Mouse (Mus musculus) hindbrain, embryonic 10.5 days (tissue): ENCODE data around the gene Arhgap22. TPM values are rescaled to one million over a fixed set of nuclear protein-coding genes. Genes with fewer than 3 reads are reported as not detected.

Experiments
- DNase-seq: peaks from one replicate; pipeline ENCODE4 v3.0.0-alpha.2; 2017; ENCODE audit warnings: low spot score
- H3K27ac ChIP-seq: fragments of 300-500 bp; sonication (generic); 2 replicates; pipeline ENCODE4 v1.5.1; 2016; ENCODE audit warnings: mild to moderate bottlenecking, moderate library complexity
- H3K27me3 ChIP-seq: fragments of 300-500 bp; sonication (generic); 2 replicates; pipeline ENCODE4 v1.6.1; 2016; ENCODE audit warnings: mild to moderate bottlenecking; ENCODE audit not compliant: poor library complexity, insufficient read depth, severe bottlenecking
- H3K36me3 ChIP-seq: fragments of 300-500 bp; sonication (generic); 2 replicates; pipeline ENCODE4 v1.6.1; 2016; ENCODE audit warnings: mild to moderate bottlenecking, moderate library complexity
- H3K4me1 ChIP-seq: fragments of 300-500 bp; sonication (generic); replicated peaks from 2 replicates; pipeline ENCODE4 v1.6.1; 2016; ENCODE audit warnings: mild to moderate bottlenecking
- H3K4me3 ChIP-seq: fragments of 300-500 bp; sonication (generic); 2 replicates; pipeline ENCODE4 v1.5.1; 2016; ENCODE audit warnings: mild to moderate bottlenecking, moderate library complexity
- H3K9me3 ChIP-seq: fragments of 300-500 bp; sonication (generic); 2 replicates; pipeline ENCODE4 v1.6.1; 2016; ENCODE audit warnings: mild to moderate bottlenecking, moderate library complexity
- WGBS: fragments of 180-500 bp; shearing (Covaris S2); methylation state at CpG from one replicate; pipeline ENCODE4 v1.1.7; 2016; 5-methylcytosine and 5-hydroxymethylcytosine counted together
- polyA plus RNA-seq: library from polyadenylated mRNA; unstranded; fragments of >200 nt; fragmentation: Nextera tagmentation; extraction: Ambion mirVana; gene quantifications from 2 replicates; pipeline ENCODE4 v1.2.1, GENCODE M21; 2016

Arhgap22 gene
- polyA plus RNA-seq, 1 experiment from 2014 or later = 4.2 TPM

- no peaks in the 10 kb centered on the region for H3K9me3 ChIP-seq
- H3K27ac ChIP-seq = no peak overlapping the region
- WGBS = 87% methylated on average over 4 of the region's 4 CpGs
- H3K4me3 ChIP-seq = no peak overlapping the region
- no peak for DNase-seq
- no peaks in the 10 kb centered on the region for H3K27me3 ChIP-seq
- H3K36me3 ChIP-seq = no peaks in the 10 kb centered on the region
- H3K4me1 ChIP-seq = no peaks in the 10 kb centered on the region
Measured at GRCm38 (mm10) chr14:33225235-33225634, 11.4 kb downstream of the Arhgap22 start.

GRCm38 (mm10) chr14:33230672-33231071 lies 16.8 kb downstream of the Arhgap22 start:
- Histone ChIP-seq H3K27ac (no peak overlapping the region), H3K9me3 (no peaks in the 10 kb centered on the region)
- 88% methylated on average over 4 of the region's 4 CpGs for WGBS

GRCm38 (mm10) chr14:33231311-33231710 lies 17.5 kb downstream of the Arhgap22 start:
- no peak overlapping the region for H3K4me3 ChIP-seq
- WGBS = 87% methylated on average over 3 of the region's 3 CpGs
- DNase-seq = no peak
- no peaks in the 10 kb centered on the region for H3K27me3 ChIP-seq
- H3K27ac ChIP-seq = no peak overlapping the region
- 0 out of 2 replicates have a peak, but pooled peaks cover 4% of the 10 kb centered on the region for H3K4me1 ChIP-seq
- no peaks in the 10 kb centered on the region for H3K36me3 ChIP-seq
- no peaks in the 10 kb centered on the region for H3K9me3 ChIP-seq

More at GRCm38 (mm10) chr14:33230672-33231071, 16.8 kb downstream of the Arhgap22 start:
- Histone ChIP-seq H3K4me3 (no peak overlapping the region), H3K36me3 (no peaks in the 10 kb centered on the region), H3K27me3 (no peaks in the 10 kb centered on the region), H3K4me1 (no peaks in the 10 kb centered on the region)
- DNase-seq = no peak

GRCm38 (mm10) chr14:33232048-33232447 lies 18.2 kb downstream of the Arhgap22 start:
- H3K4me3 ChIP-seq = no peak overlapping the region
- no peaks in the 10 kb centered on the region for H3K36me3 ChIP-seq
- WGBS = 80% methylated on average over 5 of the region's 5 CpGs
- H3K27ac ChIP-seq = no peak overlapping the region
- no peaks in the 10 kb centered on the region for H3K27me3 ChIP-seq
- 0 out of 2 replicates have a peak, but pooled peaks cover 4% of the 10 kb centered on the region for H3K4me1 ChIP-seq
- H3K9me3 ChIP-seq = no peaks in the 10 kb centered on the region
- DNase-seq = no peak

DNA sequence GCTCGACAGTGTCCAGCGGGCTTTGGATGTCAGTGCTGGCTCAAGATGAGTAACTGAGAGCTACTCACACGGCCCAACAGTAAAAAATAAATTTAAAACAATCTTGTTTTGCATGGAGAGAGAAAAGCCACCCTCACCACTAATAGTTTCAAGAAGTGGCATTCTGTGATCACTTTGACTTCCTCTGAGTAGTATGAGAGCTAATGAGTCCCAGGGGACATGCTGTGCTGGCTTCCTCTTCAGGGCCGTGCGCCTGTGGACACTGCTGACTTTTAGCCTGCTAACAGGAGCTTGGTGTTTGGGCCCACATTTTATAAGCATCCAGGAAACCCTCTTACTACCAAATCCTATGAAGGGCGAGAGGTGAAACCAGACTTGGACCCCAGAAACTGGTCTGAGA lies 21.8 kb downstream of the Arhgap22 start:
- H3K4me3 ChIP-seq = no peak overlapping the region
- H3K36me3 ChIP-seq = no peaks in the 10 kb centered on the region
- 80% methylated on average over 6 of the region's 6 CpGs for WGBS
- H3K9me3 ChIP-seq = no peaks in the 10 kb centered on the region
- no peak overlapping the region for H3K27ac ChIP-seq
- no peak for DNase-seq
- H3K27me3 ChIP-seq = no peaks in the 10 kb centered on the region
- peaks cover 4% of the 10 kb centered on the region; the same call in 1 of the 2 replicates for H3K4me1 ChIP-seq

DNA sequence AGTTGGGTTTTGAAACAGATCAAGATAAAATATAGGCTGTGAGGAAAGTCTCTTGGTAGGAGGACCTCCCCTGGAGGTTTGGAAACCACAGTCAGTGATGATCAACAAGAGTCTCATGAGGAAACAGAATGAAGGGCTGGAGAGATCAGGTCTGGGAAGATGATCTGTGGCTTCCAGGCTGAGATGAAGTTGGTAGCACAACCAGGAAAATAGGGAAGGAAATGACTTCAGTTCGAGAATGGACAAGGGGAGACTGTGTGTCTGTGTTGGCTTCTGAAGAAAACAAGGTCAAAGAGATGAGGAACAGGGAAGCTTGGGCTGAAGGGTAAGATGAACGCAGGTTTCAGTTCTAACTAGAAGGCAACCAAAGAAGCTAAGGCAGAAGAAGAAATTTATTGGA lies 26.6 kb downstream of the Arhgap22 start:
- no peak overlapping the region for H3K4me3 ChIP-seq
- H3K27me3 ChIP-seq = no peaks in the 10 kb centered on the region
- no peaks in the 10 kb centered on the region for H3K9me3 ChIP-seq
- no peak overlapping the region for H3K27ac ChIP-seq
- H3K4me1 ChIP-seq = peaks cover 4% of the 10 kb centered on the region; the same call in 1 of the 2 replicates
- H3K36me3 ChIP-seq = no peaks in the 10 kb centered on the region
- 81% methylated on average over 2 of the region's 2 CpGs for WGBS
- no peak for DNase-seq

- H3K4me3 ChIP-seq = no peak overlapping the region
- H3K9me3 ChIP-seq = no peaks in the 10 kb centered on the region
- no peaks in the 10 kb centered on the region for H3K36me3 ChIP-seq
- H3K4me1 ChIP-seq = peaks cover 19% of the 10 kb centered on the region
- no peak for DNase-seq
- no peak overlapping the region for H3K27ac ChIP-seq
- 66% methylated on average over 2 of the region's 2 CpGs for whole genome bisulfite sequencing
- H3K27me3 ChIP-seq = 0 out of 2 replicates have a peak, but pooled peaks cover under 1% of the 10 kb centered on the region
Measured at GRCm38 (mm10) chr14:33243261-33243660, 29.4 kb downstream of the Arhgap22 start.

DNA sequence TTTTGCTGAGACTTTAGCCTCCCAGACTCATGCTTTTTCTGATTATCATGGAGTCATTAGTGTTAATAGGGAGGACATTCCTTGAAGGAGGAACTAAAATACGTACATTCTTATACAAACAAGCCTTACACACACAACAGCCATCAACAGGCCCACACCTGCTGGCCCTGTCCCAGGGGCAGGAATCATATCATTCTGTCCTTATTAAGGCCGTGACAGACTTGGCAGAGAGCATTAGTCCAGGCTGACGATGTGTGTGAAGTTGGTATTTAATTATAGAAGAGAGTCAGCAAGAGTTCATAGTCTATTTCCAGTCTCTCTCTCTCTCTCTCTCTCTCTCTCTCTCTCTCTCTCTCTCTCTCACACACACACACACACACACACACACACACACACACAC lies 30.7 kb downstream of the Arhgap22 start:
- DNase-seq = no peak
- 84% methylated on average over 3 of the region's 3 CpGs for WGBS
- peaks cover 19% of the 10 kb centered on the region for H3K4me1 ChIP-seq
- no peak overlapping the region for H3K4me3 ChIP-seq
- H3K27me3 ChIP-seq = peaks cover 10% of the 10 kb centered on the region
- no peak overlapping the region for H3K27ac ChIP-seq
- H3K36me3 ChIP-seq = no peaks in the 10 kb centered on the region
- no peaks in the 10 kb centered on the region for H3K9me3 ChIP-seq

DNA sequence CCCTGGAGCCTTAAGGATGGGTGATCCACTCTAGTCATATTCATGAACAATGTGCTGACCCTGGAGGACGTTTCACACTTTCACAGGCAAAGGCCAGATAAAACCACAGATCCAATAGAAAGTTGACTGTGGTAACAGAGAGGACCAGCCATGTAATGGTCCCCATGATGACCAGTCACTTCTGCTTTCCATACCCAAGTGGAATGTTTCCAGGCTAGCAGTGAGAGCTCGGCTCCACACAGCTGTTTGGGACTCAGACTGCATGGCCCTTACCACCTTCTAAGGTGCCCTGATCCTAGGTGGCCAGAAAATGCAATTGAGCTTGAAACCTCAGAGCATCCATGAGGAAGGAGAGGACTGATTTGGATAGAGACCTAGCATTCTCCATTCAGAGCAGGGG lies 31.1 kb downstream of the Arhgap22 start:
- peaks cover 19% of the 10 kb centered on the region for H3K4me1 ChIP-seq
- no peak for DNase-seq
- H3K27ac ChIP-seq = no peak overlapping the region
- WGBS = 71% methylated on average over 2 of the region's 2 CpGs
- no peaks in the 10 kb centered on the region for H3K36me3 ChIP-seq
- H3K4me3 ChIP-seq = no peak overlapping the region
- H3K27me3 ChIP-seq = peaks cover 15% of the 10 kb centered on the region
- H3K9me3 ChIP-seq = no peaks in the 10 kb centered on the region

GRCm38 (mm10) chr14:33246476-33246875 lies 32.6 kb downstream of the Arhgap22 start:
- H3K9me3 ChIP-seq = no peaks in the 10 kb centered on the region
- H3K4me1 ChIP-seq = peaks cover 35% of the 10 kb centered on the region
- no peaks in the 10 kb centered on the region for H3K36me3 ChIP-seq
- DNase-seq = peak; percentile 35
- peaks cover 29% of the 10 kb centered on the region for H3K27me3 ChIP-seq
- WGBS = 23% methylated on average over 8 of the region's 8 CpGs
- no peak overlapping the region for H3K27ac ChIP-seq
- no peak overlapping the region for H3K4me3 ChIP-seq

GRCm38 (mm10) chr14:33247623-33248022 lies 33.8 kb downstream of the Arhgap22 start:
- no peak overlapping the region for H3K4me3 ChIP-seq
- H3K27me3 ChIP-seq = peaks cover 39% of the 10 kb centered on the region
- no peaks in the 10 kb centered on the region for H3K36me3 ChIP-seq
- no peak overlapping the region for H3K27ac ChIP-seq
- peaks cover 36% of the 10 kb centered on the region for H3K4me1 ChIP-seq
- peak; percentile 45 for DNase-seq
- WGBS = 23% methylated on average over 11 of the region's 11 CpGs
- no peaks in the 10 kb centered on the region for H3K9me3 ChIP-seq

DNA sequence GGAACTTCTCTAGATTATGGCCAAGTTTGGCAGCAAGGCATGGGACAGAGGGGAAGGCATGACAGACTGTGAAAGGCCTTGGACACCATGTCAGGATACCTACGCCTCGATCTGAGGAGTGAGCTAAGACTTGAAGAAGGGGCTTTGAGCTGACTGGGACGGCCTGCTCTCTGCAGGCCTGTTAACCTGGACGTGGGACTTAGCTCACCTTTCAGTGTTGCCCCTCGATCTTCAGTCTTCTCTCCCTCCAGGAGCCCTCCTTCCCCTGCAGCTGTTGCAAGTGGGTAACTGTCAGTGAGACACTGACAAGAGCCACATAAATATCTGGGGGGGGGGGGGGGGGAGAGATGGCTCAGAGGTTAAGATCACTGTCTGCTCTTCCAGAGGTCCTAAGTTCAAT lies 34.9 kb downstream of the Arhgap22 start:
- Histone ChIP-seq H3K36me3 (no peaks in the 10 kb centered on the region), H3K27ac (no peak overlapping the region), H3K4me1 (peaks cover 36% of the 10 kb centered on the region), H3K27me3 (peaks cover 43% of the 10 kb centered on the region), H3K9me3 (no peaks in the 10 kb centered on the region), H3K4me3 (no peak overlapping the region)
- WGBS = 75% methylated on average over 5 of the region's 5 CpGs
- DNase-seq = no peak

DNA sequence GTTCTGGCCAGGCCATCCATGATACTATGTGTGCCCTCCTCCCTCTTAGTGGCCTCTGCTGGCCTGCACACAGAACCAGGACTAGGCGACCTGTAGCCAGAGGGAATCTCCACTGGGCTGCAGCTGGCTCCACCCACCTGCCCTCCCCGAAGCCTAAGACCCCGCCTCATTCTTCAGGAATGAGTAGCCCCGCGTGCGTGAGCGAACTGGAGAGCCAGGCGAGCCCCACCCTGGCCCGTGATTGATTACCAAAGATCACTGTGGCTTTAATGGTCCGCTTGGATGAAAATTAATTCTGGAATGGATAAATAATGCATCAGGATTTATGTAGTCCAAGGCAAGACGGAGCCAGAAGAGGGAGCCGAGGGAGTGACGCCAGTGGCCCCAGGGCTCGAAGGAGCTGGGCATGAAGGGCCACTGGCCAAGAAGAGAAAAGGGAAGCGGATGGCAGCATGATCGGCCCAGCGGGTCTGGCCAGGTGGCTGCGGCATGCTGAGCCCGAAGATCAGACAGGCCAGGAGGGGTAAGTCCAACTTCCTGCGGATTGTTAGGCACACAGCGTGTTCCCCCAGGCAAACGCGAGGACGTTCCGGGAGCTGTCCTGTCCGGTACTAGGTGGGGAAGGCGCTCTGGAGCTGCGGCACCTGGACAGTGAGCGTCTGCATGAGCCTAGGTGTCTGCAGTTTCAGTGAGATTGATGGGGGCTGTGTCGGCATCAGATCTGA lies 36.6 kb downstream of the Arhgap22 start:
- Histone ChIP-seq H3K27me3 (peaks cover 43% of the 10 kb centered on the region), H3K36me3 (no peaks in the 10 kb centered on the region), H3K9me3 (no peaks in the 10 kb centered on the region), H3K27ac (peak overlapping the region; percentile 24; the same call in 1 of the 2 replicates), H3K4me1 (peaks cover 36% of the 10 kb centered on the region), H3K4me3 (peak overlapping the region; percentile 52)
- 1% methylated on average over 30 of the region's 30 CpGs for whole genome bisulfite sequencing
- peak; percentile 54 for DNase-seq
